Mouse (Mus musculus): ENCODE measurements around the gene Pask.

- TF ChIP-seq POLR2A (IDR thresholded peaks at IDR 0.05; ENCODE audit: low read depth, low read length) = no peak
- TF ChIP-seq CTCF (IDR thresholded peaks at IDR 0.05; ENCODE audit: extremely low read depth, insufficient read length, insufficient replicate concordance, low read depth, low read length) = no peak
Observed at GRCm38 (mm10) chr1:93347176-93347575, 3.9 kb upstream of the Pask start.

Data from small intestine, adult 2 months (tissue).